Mouse (Mus musculus): ENCODE measurements around the gene Scg3. TPM values are rescaled to one million over a fixed set of nuclear protein-coding genes. Genes with fewer than 3 reads are reported as not detected.

The Scg3 gene
- polyA plus RNA-seq (2016; fragmentation: Nextera tagmentation; extraction: Ambion mirVana), result 0.17 and 0.64 TPM in 2 replicates

DNA sequence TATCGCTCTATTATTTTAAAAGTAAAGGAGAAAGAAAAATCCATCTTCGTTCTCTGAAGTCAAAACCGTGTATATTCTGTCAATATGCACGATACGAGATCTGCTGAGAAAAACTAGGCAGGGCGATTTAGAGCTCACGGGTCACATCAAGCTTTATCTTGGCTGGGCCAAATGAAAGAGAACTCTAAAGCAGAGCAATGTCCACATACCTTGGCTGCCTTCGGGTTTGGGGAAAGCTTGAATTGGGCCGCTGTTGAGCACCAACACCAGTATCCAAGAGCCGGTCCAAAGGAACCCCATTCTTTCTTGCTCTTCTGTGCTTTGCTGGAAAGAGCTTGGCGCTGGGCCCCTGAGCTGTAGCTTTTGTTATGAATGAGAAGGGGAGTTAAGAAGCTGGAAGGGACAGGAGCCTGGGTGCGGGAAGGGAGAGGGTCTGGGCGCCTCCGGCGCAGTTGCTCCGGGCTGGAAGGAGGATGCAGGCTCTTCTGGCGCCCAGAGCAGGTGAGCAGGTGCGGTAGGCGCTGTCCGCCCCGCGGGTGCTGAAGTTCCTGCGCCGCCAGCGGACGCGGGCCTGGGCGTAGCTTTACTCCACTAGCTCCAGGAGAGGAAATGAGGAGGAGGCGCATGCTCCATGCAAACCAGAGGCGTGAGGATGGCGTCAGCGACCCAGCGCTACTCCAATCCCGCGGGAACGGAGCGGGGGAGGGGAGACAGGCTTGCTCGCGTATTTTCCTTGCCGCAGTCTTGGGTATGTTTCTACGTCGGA lies at the start of gene Scg3:
Scg3 (minus strand) TSS at position 631 of the 766 bp plus-strand sequence.
- 9% methylated on average over 42 of the region's 42 CpGs for WGBS
- peaks cover 7% of the 10 kb centered on the region for H3K4me1 ChIP-seq (replicated peaks)
- no peaks in the 10 kb centered on the region; the same call in 1 of the 2 replicates for H3K9me3 ChIP-seq (replicated peaks)
- ATAC-seq (ENCODE audit: insufficient number of reproducible peaks, low FRiP score), result peak; percentile 68
- peak within 1 kb of the TSS; percentile 31 for H3K4me3 ChIP-seq
- no peak within 1 kb of the TSS for H3K27ac ChIP-seq (ENCODE audit: poor library complexity, severe bottlenecking)
- H3K4me2 ChIP-seq, result peak within 1 kb of the TSS; percentile 69
- no peak within 1 kb of the TSS for H3K9ac ChIP-seq
- H3K27me3 ChIP-seq (replicated peaks), result no peaks in the 10 kb centered on the region
- H3K36me3 ChIP-seq, result no peaks in the 10 kb centered on the region

DNA sequence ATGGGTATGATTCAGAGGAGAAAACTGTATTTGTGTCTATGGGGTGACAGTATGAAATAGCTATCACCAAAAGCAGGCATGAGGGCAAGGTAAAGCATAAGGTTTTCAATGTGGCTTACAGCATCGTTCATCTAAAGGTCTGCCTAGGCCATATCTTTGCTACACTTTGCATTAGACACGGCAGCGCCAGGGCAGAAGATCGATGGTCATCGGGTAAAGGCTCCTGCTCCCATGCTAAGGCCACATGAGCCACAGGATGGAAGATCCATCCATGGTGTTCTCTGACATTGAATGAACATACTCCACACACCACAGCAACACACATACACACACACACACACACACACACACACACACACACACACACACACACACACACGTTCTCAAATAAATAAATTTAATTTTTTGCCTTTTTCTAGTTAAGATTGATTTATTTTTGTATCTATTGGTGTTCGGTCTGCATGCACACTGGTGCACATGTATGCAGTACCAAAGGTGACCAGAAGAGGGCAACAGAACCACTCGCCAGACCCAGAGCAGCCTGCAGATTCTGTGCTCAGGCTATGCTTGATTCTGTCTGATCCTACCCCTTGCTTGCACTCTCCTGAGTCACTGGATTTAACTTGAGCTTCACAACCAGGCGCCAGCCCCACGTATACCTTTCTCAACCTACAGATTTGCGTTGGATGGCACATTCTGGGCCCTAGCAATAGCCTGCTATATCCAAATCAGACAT lies 36.3 kb upstream of the Scg3 start:
- WGBS, result 37% methylated on average over 11 of the region's 11 CpGs
- Histone ChIP-seq H3K4me3 (no peak overlapping the region), H3K27ac (ENCODE audit: poor library complexity, severe bottlenecking) (no peak overlapping the region)

DNA sequence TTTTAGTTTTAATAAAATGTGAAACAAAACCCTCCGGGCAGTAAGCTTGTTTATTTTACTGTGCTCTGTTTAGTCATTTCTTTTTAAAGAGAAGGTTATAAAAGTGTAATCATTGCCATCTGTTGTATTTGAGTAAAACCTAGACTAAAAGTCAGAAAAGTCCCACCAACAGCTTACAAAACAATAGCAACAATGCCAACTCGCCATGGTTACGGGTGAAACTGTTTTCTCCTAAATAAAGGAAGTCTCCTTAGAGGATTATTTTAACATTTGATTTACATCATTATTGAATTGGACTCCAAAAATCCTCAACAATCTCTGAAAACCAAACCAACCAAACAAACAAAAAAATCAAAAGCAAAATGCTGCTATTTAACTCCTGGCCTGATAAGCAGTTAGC lies 35.6 kb upstream of the Scg3 start:
- WGBS, result 86% methylated on average over 3 of the region's 3 CpGs

More for the DNA sequence above, 36.3 kb upstream of the Scg3 start:
- no peak; the same call in 1 of the 2 replicates for ATAC-seq (ENCODE audit: insufficient number of reproducible peaks, low FRiP score)
- no peaks in the 10 kb centered on the region for H3K27me3 ChIP-seq (replicated peaks)
- H3K9ac ChIP-seq, result no peak overlapping the region
- H3K4me1 ChIP-seq (replicated peaks), result no peaks in the 10 kb centered on the region
- no peak overlapping the region for H3K4me2 ChIP-seq
- H3K36me3 ChIP-seq, result no peaks in the 10 kb centered on the region
- no peaks in the 10 kb centered on the region for H3K9me3 ChIP-seq (replicated peaks)

DNA sequence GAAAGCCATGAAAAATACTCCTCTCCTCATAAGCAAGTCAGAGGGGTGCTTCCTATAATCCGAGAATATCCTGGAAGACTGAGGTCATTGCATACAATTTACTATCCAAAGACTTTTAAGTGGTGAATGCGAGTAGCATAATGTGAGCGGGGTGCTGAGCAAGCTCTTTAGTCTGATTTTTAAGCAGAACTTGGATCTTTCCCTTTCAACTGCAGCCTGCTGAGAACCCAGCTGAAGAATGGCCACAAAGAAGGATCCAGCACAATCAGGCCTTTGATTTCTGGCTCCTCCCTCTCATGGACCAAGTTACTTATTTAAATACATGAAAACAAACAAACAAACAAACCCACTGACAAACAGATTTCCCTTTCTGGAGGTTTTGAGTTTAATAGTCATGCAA lies 916 bp upstream of the Scg3 start:
- peaks cover 7% of the 10 kb centered on the region for H3K4me1 ChIP-seq (replicated peaks)
- no peaks in the 10 kb centered on the region for H3K36me3 ChIP-seq
- WGBS, result 64% methylated on average over 3 of the region's 3 CpGs
- no peak overlapping the region for H3K4me2 ChIP-seq
- no peak overlapping the region for H3K9ac ChIP-seq
- no peak for ATAC-seq (ENCODE audit: insufficient number of reproducible peaks, low FRiP score)
- H3K4me3 ChIP-seq, result no peak overlapping the region
- H3K27ac ChIP-seq (ENCODE audit: poor library complexity, severe bottlenecking), result no peak overlapping the region
- no peaks in the 10 kb centered on the region for H3K27me3 ChIP-seq (replicated peaks)
- peaks cover 6% of the 10 kb centered on the region for H3K9me3 ChIP-seq (replicated peaks)

More for the DNA sequence above, 35.6 kb upstream of the Scg3 start:
- no peak overlapping the region for H3K4me3 ChIP-seq
- no peaks in the 10 kb centered on the region for H3K27me3 ChIP-seq (replicated peaks)
- H3K9me3 ChIP-seq (replicated peaks), result no peaks in the 10 kb centered on the region
- H3K36me3 ChIP-seq, result no peaks in the 10 kb centered on the region
- H3K27ac ChIP-seq (ENCODE audit: poor library complexity, severe bottlenecking), result no peak overlapping the region
- no peak overlapping the region for H3K9ac ChIP-seq
- no peak overlapping the region for H3K4me2 ChIP-seq
- H3K4me1 ChIP-seq (replicated peaks), result no peaks in the 10 kb centered on the region
- no peak for ATAC-seq (ENCODE audit: insufficient number of reproducible peaks, low FRiP score)

DNA sequence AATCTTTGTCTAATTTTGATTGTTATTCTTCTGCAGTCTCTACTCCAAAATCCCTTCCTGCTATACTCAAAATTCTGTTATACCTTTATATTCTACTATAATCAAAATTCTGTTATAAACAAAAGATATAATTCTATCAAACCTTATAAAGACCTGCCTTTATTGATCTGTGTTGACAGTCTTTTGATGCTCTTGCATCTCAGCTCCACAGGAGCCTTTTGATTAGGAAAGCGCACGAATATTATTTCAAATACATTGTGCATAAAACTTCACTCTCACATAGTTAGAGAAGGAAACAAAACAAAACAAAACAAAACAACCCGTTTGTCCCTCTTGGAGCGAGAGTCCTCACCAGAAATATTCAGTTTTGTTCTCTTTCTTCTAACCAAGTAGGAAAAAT lies 436 bp upstream of the Scg3 start:
- peak overlapping the region; percentile 31 for H3K4me3 ChIP-seq
- peaks cover 7% of the 10 kb centered on the region for H3K4me1 ChIP-seq (replicated peaks)
- H3K27ac ChIP-seq (ENCODE audit: poor library complexity, severe bottlenecking), result no peak overlapping the region
- peak overlapping the region; percentile 69 for H3K4me2 ChIP-seq
- WGBS, result 66% methylated on average over 4 of the region's 4 CpGs
- ATAC-seq (ENCODE audit: insufficient number of reproducible peaks, low FRiP score), result no peak
- H3K27me3 ChIP-seq (replicated peaks), result no peaks in the 10 kb centered on the region
- peaks cover 2% of the 10 kb centered on the region for H3K9me3 ChIP-seq (replicated peaks)
- H3K36me3 ChIP-seq, result no peaks in the 10 kb centered on the region
- no peak overlapping the region for H3K9ac ChIP-seq

DNA sequence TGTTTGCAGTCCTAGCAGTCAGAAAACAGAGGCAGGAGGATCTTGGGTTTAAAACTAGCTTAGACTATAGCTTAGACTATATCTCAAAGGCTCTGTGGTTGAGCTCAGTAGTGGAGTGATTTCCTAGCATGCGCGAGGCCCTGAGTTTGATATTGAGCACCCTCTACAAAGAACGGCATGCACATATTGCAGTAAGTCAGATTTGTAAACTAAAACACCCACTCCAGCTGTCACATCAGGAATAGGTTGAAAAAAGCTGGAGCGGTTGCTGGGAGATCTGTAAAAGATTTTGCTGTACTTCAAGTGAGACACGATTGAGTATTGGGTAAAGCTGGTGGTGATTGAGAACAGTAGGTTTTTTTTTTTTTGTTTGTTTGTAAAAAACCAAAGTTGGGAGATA lies 3.2 kb downstream of the Scg3 start:
- no peak for ATAC-seq (ENCODE audit: insufficient number of reproducible peaks, low FRiP score)
- 79% methylated on average over 5 of the region's 5 CpGs for WGBS
- H3K36me3 ChIP-seq, result no peaks in the 10 kb centered on the region

DNA sequence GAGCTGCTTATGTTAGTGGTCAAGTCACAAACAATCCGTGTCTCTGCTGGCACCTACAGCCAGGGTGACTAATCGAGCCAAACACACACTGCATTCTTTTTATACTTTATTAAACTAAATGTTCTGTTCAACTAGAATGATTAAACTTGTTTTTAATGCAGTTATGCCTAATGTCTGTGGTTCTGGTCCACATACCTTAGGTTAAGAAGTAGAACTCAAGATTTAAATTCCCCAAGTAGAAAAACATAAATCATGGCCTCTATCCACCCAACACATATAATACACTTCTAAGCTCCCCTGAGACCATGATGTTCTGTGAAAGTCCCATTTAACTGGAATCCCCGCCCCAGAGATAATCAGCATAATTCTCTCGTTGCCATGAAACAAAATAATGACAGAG lies 4.2 kb downstream of the Scg3 start:
- ATAC-seq (ENCODE audit: insufficient number of reproducible peaks, low FRiP score), result no peak
- 68% methylated on average over 4 of the region's 4 CpGs for WGBS
- H3K9me3 ChIP-seq (replicated peaks), result no peaks in the 10 kb centered on the region

More for the DNA sequence above, 3.2 kb downstream of the Scg3 start:
- no peaks in the 10 kb centered on the region for H3K27me3 ChIP-seq (replicated peaks)
- H3K9me3 ChIP-seq (replicated peaks), result no peaks in the 10 kb centered on the region
- no peak overlapping the region for H3K9ac ChIP-seq
- peaks cover 17% of the 10 kb centered on the region for H3K4me1 ChIP-seq (replicated peaks)
- no peak overlapping the region for H3K4me3 ChIP-seq
- H3K27ac ChIP-seq (ENCODE audit: poor library complexity, severe bottlenecking), result no peak overlapping the region
- H3K4me2 ChIP-seq, result no peak overlapping the region

DNA sequence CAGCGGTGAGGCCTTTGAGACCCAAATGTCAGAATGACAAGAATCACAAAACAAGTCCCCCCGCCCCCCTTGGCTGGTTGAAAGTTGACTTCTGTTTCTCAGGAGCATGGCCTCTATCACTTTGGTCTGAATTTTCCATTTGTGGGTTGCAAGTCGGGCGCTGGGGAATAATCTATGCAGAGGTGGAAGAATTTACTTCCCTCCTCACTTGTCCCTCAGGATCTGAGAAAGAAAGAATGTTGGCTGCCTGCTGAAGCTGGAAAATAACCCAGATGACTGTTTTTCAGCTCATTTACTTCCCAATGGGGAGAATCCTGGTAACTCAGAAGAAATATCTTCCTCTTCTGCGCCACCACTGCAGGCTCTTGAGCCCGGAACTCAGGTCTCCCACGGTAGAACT lies 5.5 kb downstream of the Scg3 start:
- 67% methylated on average over 7 of the region's 7 CpGs for WGBS
- Histone ChIP-seq H3K4me3 (no peak overlapping the region), H3K27ac (ENCODE audit: poor library complexity, severe bottlenecking) (no peak overlapping the region), H3K27me3 (replicated peaks) (no peaks in the 10 kb centered on the region), H3K36me3 (no peaks in the 10 kb centered on the region), H3K9me3 (replicated peaks) (no peaks in the 10 kb centered on the region), H3K4me2 (no peak overlapping the region), H3K4me1 (replicated peaks) (peaks cover 12% of the 10 kb centered on the region), H3K9ac (no peak overlapping the region)
- ATAC-seq (ENCODE audit: insufficient number of reproducible peaks, low FRiP score), result no peak

More for the DNA sequence above, 4.2 kb downstream of the Scg3 start:
- no peaks in the 10 kb centered on the region for H3K27me3 ChIP-seq (replicated peaks)
- no peak overlapping the region for H3K4me2 ChIP-seq
- no peaks in the 10 kb centered on the region for H3K36me3 ChIP-seq
- H3K4me3 ChIP-seq, result no peak overlapping the region
- H3K27ac ChIP-seq (ENCODE audit: poor library complexity, severe bottlenecking), result no peak overlapping the region
- H3K4me1 ChIP-seq (replicated peaks), result peaks cover 19% of the 10 kb centered on the region
- no peak overlapping the region for H3K9ac ChIP-seq

DNA sequence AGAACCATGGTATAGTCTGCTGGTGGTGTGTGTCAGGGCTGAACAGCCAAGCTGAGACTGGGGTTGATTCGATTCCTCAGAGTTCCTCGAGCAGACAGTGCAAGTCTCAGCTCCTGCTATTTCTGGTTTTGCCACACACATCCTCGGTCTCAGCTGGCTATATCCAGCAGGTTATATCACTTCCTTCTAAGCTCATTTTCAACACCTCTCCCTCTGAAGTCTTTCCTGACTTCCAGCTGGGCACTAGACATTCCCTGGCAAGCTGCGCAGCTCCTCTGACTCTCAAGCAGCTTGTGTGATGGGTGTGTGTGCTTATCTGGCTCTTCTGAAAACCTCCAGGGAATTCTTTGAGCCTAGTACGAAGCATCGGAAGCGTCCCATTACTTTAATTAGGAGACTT lies 7.6 kb downstream of the Scg3 start:
- H3K9me3 ChIP-seq (replicated peaks), result no peaks in the 10 kb centered on the region
- H3K36me3 ChIP-seq, result no peaks in the 10 kb centered on the region
- WGBS, result 19% methylated on average over 7 of the region's 7 CpGs
- ATAC-seq (ENCODE audit: insufficient number of reproducible peaks, low FRiP score), result no peak
- H3K27ac ChIP-seq (ENCODE audit: poor library complexity, severe bottlenecking), result no peak overlapping the region
- peaks cover 12% of the 10 kb centered on the region for H3K4me1 ChIP-seq (replicated peaks)
- 0 out of 2 replicates have a peak, but pooled peaks cover 4% of the 10 kb centered on the region for H3K27me3 ChIP-seq (replicated peaks)
- H3K4me3 ChIP-seq, result no peak overlapping the region
- peak overlapping the region; percentile 19 for H3K4me2 ChIP-seq
- no peak overlapping the region for H3K9ac ChIP-seq

DNA sequence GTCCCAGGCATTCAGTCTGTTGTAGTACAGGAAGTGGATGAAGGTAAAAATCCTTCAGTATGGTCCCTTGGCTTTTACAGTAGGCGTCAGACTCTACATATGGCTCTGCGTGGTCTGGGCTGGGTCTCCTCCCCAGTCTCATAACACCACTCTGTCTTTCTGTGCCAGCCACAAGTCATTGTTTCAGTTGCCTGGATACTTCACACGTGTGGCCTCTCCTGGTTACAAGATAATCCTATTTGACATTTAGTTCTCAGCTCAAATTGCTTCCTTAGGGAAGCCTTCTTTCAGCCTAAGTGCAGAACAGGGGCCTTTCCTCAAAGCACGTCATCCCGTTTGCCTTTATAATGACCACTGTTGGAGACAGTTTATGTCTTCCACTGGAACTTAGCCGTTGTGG lies 11.1 kb downstream of the Scg3 start:
- 71% methylated on average over 6 of the region's 6 CpGs for WGBS

DNA sequence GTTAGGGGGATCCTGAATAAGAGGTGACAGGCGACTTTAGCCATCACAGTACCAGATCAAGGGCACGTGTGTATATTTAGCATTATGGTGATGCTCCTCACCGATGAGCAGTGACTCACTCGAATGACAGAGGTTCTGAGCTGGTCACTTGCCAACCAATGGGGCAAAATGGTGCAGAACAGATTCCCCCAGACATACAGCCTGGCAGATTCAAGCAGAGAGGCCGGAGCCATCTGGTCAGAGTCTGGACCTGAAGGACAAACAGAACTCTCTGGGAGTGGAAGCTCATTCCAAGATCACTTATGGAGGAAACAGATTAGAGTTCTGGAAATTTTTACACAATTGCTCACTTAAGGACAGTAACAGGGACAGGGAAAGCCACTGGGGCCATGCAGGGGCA lies 17.2 kb downstream of the Scg3 start:
- no peaks in the 10 kb centered on the region for H3K36me3 ChIP-seq
- H3K4me2 ChIP-seq, result no peak overlapping the region
- 44% methylated on average over 5 of the region's 5 CpGs for WGBS
- no peak overlapping the region for H3K9ac ChIP-seq
- no peaks in the 10 kb centered on the region for H3K9me3 ChIP-seq (replicated peaks)
- H3K4me1 ChIP-seq (replicated peaks), result no peaks in the 10 kb centered on the region
- no peak overlapping the region for H3K4me3 ChIP-seq
- no peaks in the 10 kb centered on the region for H3K27me3 ChIP-seq (replicated peaks)
- peak overlapping the region; percentile 6; the same call in 1 of the 2 replicates for H3K27ac ChIP-seq (ENCODE audit: poor library complexity, severe bottlenecking)
- 0 out of 2 replicates have a peak, but pooled peaks have one; percentile 61 for ATAC-seq (ENCODE audit: insufficient number of reproducible peaks, low FRiP score)

More for the DNA sequence above, 11.1 kb downstream of the Scg3 start:
- H3K4me1 ChIP-seq (replicated peaks), result peaks cover 12% of the 10 kb centered on the region
- ATAC-seq (ENCODE audit: insufficient number of reproducible peaks, low FRiP score), result no peak
- H3K9ac ChIP-seq, result no peak overlapping the region
- no peak overlapping the region for H3K4me3 ChIP-seq
- H3K36me3 ChIP-seq, result no peaks in the 10 kb centered on the region
- no peak overlapping the region for H3K27ac ChIP-seq (ENCODE audit: poor library complexity, severe bottlenecking)
- H3K4me2 ChIP-seq, result no peak overlapping the region
- H3K9me3 ChIP-seq (replicated peaks), result no peaks in the 10 kb centered on the region
- H3K27me3 ChIP-seq (replicated peaks), result 0 out of 2 replicates have a peak, but pooled peaks cover 4% of the 10 kb centered on the region
